Mouse (Mus musculus): ENCODE data around the gene Nup107. TPM values are rescaled to one million over a fixed set of nuclear protein-coding genes. Genes with fewer than 3 reads are reported as not detected.

Gene Nup107
- total RNA-seq, 2 experiments from 2014 or later: 100 to 133 TPM

GRCm38 (mm10) chr10:117779581-117780305 is 12.8 kb downstream of the Nup107 start:
- no peak for ATAC-seq (replicated peaks; ENCODE audit: low FRiP score, low TSS enrichment, poor library complexity, severe bottlenecking)

- ATAC-seq (replicated peaks; ENCODE audit: low FRiP score, low TSS enrichment, poor library complexity, severe bottlenecking): no peak
Observed at GRCm38 (mm10) chr10:117778951-117779350, 13.6 kb downstream of the Nup107 start.

GRCm38 (mm10) chr10:117778328-117778910 is 14.1 kb downstream of the Nup107 start:
- ATAC-seq (replicated peaks; ENCODE audit: low FRiP score, low TSS enrichment, poor library complexity, severe bottlenecking): no peak

GRCm38 (mm10) chr10:117777501-117778327 is 14.8 kb downstream of the Nup107 start:
- no peak for ATAC-seq (replicated peaks; ENCODE audit: low FRiP score, low TSS enrichment, poor library complexity, severe bottlenecking)

- no peak for ATAC-seq (replicated peaks; ENCODE audit: low FRiP score, low TSS enrichment, poor library complexity, severe bottlenecking)
Observed at GRCm38 (mm10) chr10:117777103-117777470, 15.4 kb downstream of the Nup107 start.

- ATAC-seq (replicated peaks; ENCODE audit: low FRiP score, low TSS enrichment, poor library complexity, severe bottlenecking): peak; percentile 51; the same call in 1 of the 2 replicates
Observed at GRCm38 (mm10) chr10:117776281-117777102, 16.0 kb downstream of the Nup107 start.

GRCm38 (mm10) chr10:117775401-117776144 is 16.9 kb downstream of the Nup107 start:
- no peak for ATAC-seq (replicated peaks; ENCODE audit: low FRiP score, low TSS enrichment, poor library complexity, severe bottlenecking)

- ATAC-seq (replicated peaks; ENCODE audit: low FRiP score, low TSS enrichment, poor library complexity, severe bottlenecking): no peak
Observed at GRCm38 (mm10) chr10:117774817-117775120, 17.7 kb downstream of the Nup107 start.

GRCm38 (mm10) chr10:117774011-117774816 is 18.3 kb downstream of the Nup107 start:
- ATAC-seq (replicated peaks; ENCODE audit: low FRiP score, low TSS enrichment, poor library complexity, severe bottlenecking): no peak

GRCm38 (mm10) chr10:117773106-117773720 is 19.3 kb downstream of the Nup107 start:
- no peak for ATAC-seq (replicated peaks; ENCODE audit: low FRiP score, low TSS enrichment, poor library complexity, severe bottlenecking)

GRCm38 (mm10) chr10:117772364-117773105 is 20.0 kb downstream of the Nup107 start:
- no peak for ATAC-seq (replicated peaks; ENCODE audit: low FRiP score, low TSS enrichment, poor library complexity, severe bottlenecking)

- ATAC-seq (replicated peaks; ENCODE audit: low FRiP score, low TSS enrichment, poor library complexity, severe bottlenecking): no peak
Observed at GRCm38 (mm10) chr10:117771131-117771510, 21.4 kb downstream of the Nup107 start.

- ATAC-seq (replicated peaks; ENCODE audit: low FRiP score, low TSS enrichment, poor library complexity, severe bottlenecking): no peak
Observed at GRCm38 (mm10) chr10:117770286-117771130, 22.0 kb downstream of the Nup107 start.

- ATAC-seq (replicated peaks; ENCODE audit: low FRiP score, low TSS enrichment, poor library complexity, severe bottlenecking): no peak
Observed at GRCm38 (mm10) chr10:117769541-117770285, 22.8 kb downstream of the Nup107 start.

- ATAC-seq (replicated peaks; ENCODE audit: low FRiP score, low TSS enrichment, poor library complexity, severe bottlenecking): no peak
Observed at GRCm38 (mm10) chr10:117768141-117768440, 24.4 kb downstream of the Nup107 start.
